Mouse (Mus musculus) hindbrain, embryonic 12.5 days (tissue): Measurements from ENCODE around the gene E130308A19Rik. TPM values are rescaled to one million over a fixed set of nuclear protein-coding genes. Genes with fewer than 3 reads are reported as not detected.

Experiments used
- ATAC-seq: fragments of 200-750 bp; cut with Nextera tagmentation; 2 replicates; pipeline ENCODE4 v1.8.0; 2017; ENCODE audit warnings: moderate TSS enrichment; ENCODE audit not compliant: low FRiP score
- H3K27ac ChIP-seq: fragments of 300-500 bp; sonication (generic); 2 replicates; pipeline ENCODE4 v1.5.1; 2016; ENCODE audit warnings: mild to moderate bottlenecking
- H3K27me3 ChIP-seq: fragments of 300-500 bp; sonication (generic); 2 replicates; pipeline ENCODE4 v1.6.1; 2016; ENCODE audit warnings: mild to moderate bottlenecking
- H3K36me3 ChIP-seq: fragments of 300-500 bp; sonication (generic); 2 replicates; pipeline ENCODE4 v1.6.1; 2016; ENCODE audit warnings: mild to moderate bottlenecking
- H3K4me1 ChIP-seq: fragments of 300-500 bp; sonication (generic); 2 replicates; pipeline ENCODE4 v1.6.1; 2016
- H3K4me2 ChIP-seq: fragments of 300-500 bp; sonication (generic); replicated peaks from 2 replicates; pipeline ENCODE4 v1.6.1; 2016; ENCODE audit warnings: mild to moderate bottlenecking
- H3K4me3 ChIP-seq: fragments of 300-500 bp; sonication (generic); 2 replicates; pipeline ENCODE4 v1.5.1; 2016; ENCODE audit warnings: mild to moderate bottlenecking
- H3K9ac ChIP-seq: fragments of 300-500 bp; sonication (generic); 2 replicates; pipeline ENCODE4 v1.6.1; 2016; ENCODE audit warnings: mild to moderate bottlenecking, moderate library complexity
- H3K9me3 ChIP-seq: fragments of 300-500 bp; sonication (generic); replicated peaks from 2 replicates; pipeline ENCODE4 v1.6.1; 2016; ENCODE audit warnings: mild to moderate bottlenecking
- WGBS: fragments of 180-500 bp; shearing (Covaris S2); methylation state at CpG from one replicate; pipeline ENCODE4 v1.1.7; 2016; 5-methylcytosine and 5-hydroxymethylcytosine counted together
- polyA plus RNA-seq: library from polyadenylated mRNA; unstranded; fragments of >200 nt; fragmentation: Nextera tagmentation; extraction: Ambion mirVana; gene quantifications from 2 replicates; pipeline ENCODE4 v1.2.1, GENCODE M21; 2016

E130308A19Rik gene
- polyA plus RNA-seq, 1 experiment from 2014 or later = 73.1 TPM

DNA sequence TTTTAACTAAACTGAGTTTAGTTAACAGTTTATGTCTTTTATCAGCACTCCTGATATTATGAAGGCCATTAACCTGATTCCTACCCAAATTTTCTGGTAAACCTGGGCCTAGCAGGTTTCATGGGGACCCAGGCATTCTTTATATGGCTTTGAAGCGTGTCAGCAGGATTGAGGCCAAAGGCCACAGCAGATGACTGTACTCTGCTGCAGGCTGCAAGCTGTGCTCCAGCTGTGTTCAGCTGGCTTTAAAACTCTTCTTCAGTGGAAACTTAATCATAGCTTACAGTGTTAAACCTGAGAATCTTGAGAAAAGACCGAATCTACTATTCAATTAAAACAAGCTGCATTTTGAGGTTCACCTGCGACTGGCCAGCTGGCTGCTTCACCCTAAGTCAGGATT lies 71.9 kb downstream of the E130308A19Rik start:
- no peak for ATAC-seq
- Histone ChIP-seq H3K4me2 (no peak overlapping the region), H3K27me3 (no peaks in the 10 kb centered on the region), H3K4me3 (no peak overlapping the region), H3K9ac (no peak overlapping the region), H3K27ac (no peak overlapping the region), H3K36me3 (no peaks in the 10 kb centered on the region), H3K9me3 (no peaks in the 10 kb centered on the region), H3K4me1 (peaks cover 10% of the 10 kb centered on the region)
- 56% methylated on average over 3 of the region's 3 CpGs for WGBS

GRCm38 (mm10) chr4:59699014-59699792 lies 73.2 kb downstream of the E130308A19Rik start:
- no peak for ATAC-seq
- Histone ChIP-seq H3K4me3 (no peak overlapping the region), H3K9me3 (0 out of 2 replicates have a peak, but pooled peaks cover 3% of the 10 kb centered on the region), H3K36me3 (no peaks in the 10 kb centered on the region), H3K27me3 (no peaks in the 10 kb centered on the region), H3K9ac (no peak overlapping the region), H3K4me1 (peaks cover 10% of the 10 kb centered on the region), H3K27ac (no peak overlapping the region), H3K4me2 (no peak overlapping the region)
- 90% methylated on average over 4 of the region's 4 CpGs for WGBS

- ATAC-seq = no peak
- WGBS = 86% methylated on average over 5 of the region's 5 CpGs
- no peak overlapping the region for H3K9ac ChIP-seq
Observed at GRCm38 (mm10) chr4:59709321-59709720, 83.3 kb downstream of the E130308A19Rik start.

DNA sequence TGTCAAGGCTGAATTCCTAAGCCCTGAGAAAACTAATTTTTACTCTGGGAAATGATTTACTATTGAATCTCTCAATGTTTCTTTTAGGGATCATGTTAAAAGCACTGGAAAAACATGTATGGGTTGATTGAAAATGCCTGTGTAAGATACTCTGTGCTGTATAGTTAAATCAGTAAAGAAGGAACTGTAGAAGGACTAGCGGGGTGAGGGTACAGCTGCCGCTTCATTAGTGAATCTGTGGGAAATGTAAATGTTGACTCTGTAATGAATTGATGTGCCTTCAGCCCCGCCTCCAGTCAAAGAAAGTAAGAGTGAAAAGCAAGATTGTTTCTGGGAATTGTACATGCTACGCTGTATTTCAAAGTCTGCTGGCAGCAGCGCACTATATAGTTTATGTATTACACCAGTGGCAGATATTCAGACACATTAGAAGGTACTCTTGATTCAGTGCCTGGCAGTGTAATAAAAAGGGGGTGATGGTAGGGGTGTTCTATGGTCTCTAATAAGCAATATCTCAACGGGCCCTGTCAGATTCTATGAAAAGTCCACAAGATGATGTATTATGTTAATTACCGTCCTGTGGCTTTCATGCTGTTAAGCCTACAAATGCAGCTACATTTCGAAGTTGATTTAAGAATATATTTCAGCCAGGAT lies 84.9 kb downstream of the E130308A19Rik start:
- Histone ChIP-seq H3K4me2 (no peak overlapping the region), H3K4me1 (peaks cover 31% of the 10 kb centered on the region), H3K4me3 (no peak overlapping the region), H3K36me3 (no peaks in the 10 kb centered on the region), H3K27me3 (no peaks in the 10 kb centered on the region), H3K9me3 (no peaks in the 10 kb centered on the region), H3K9ac (no peak overlapping the region), H3K27ac (peak overlapping the region; percentile 52; the same call in 1 of the 2 replicates)
- WGBS = 36% methylated on average over 8 of the region's 8 CpGs
- peak; percentile 62 for ATAC-seq

More at GRCm38 (mm10) chr4:59709321-59709720, 83.3 kb downstream of the E130308A19Rik start:
- Histone ChIP-seq H3K36me3 (no peaks in the 10 kb centered on the region), H3K4me1 (peaks cover 20% of the 10 kb centered on the region), H3K27me3 (no peaks in the 10 kb centered on the region), H3K27ac (no peak overlapping the region), H3K4me2 (no peak overlapping the region), H3K9me3 (no peaks in the 10 kb centered on the region), H3K4me3 (no peak overlapping the region)

DNA sequence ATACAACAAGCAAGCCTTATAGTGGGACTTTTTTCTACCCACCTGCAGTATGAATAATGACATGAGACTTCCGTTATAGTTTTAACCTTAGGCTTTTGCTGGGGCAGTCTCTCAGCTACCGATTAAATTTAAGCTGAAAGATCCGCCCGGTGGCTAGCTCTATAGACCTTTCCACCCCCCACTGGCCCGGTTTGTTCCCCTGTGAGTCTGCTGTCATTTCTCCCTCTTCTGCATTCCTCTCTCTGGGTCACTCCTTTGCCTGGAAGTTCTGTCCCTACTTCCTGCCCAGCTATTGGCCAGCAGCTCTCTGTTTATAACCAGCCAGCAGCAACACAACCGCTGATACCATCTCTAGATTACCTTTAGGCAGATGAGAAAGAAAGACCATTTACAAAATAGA lies 86.4 kb downstream of the E130308A19Rik start:
- Histone ChIP-seq H3K27ac (no peak overlapping the region), H3K36me3 (no peaks in the 10 kb centered on the region), H3K27me3 (no peaks in the 10 kb centered on the region), H3K9me3 (no peaks in the 10 kb centered on the region), H3K4me1 (peaks cover 37% of the 10 kb centered on the region), H3K4me2 (no peak overlapping the region), H3K9ac (no peak overlapping the region), H3K4me3 (no peak overlapping the region)
- ATAC-seq = no peak
- WGBS = 42% methylated on average over 6 of the region's 6 CpGs

DNA sequence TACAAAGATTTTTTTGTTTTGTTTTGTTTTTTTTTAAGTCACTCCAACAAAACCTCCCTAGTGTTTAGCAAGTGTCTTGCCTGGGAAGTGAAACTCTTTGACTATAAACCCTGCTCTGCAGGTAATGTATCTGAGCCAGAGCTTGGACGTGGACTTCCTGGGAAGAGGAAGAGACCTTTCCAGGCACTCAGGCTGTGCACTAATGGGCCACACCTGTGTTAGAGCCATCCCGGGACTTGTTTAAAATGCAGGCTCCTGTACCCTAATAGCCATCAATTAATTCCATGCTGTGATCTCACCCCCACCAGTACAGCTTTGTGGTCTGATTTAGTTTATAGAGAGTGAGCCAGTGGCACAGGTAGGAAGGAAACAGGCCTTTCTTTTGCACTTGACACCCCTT lies 86.9 kb downstream of the E130308A19Rik start:
- ATAC-seq = no peak

DNA sequence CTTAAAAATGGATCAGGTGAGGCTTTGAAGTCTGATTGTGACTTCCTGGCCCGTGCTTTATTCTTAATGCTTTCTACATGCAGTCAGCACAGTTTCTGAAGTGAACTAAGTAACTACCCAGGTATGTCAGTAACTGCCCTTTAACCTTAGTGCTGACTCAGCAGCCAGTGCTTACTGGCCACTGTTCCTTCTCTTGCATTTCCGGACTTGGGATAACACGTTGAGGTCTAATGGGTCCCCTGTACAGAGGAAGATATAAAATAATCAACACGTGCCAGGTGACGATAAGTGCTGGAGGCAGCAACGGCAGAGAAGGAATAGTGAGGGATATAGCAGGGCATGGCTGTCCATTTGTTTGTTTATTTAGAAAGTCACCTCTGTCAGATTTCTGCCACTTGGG lies 88.5 kb downstream of the E130308A19Rik start:
- Histone ChIP-seq H3K27me3 (no peaks in the 10 kb centered on the region), H3K36me3 (no peaks in the 10 kb centered on the region), H3K9ac (no peak overlapping the region), H3K9me3 (no peaks in the 10 kb centered on the region), H3K4me3 (no peak overlapping the region), H3K4me1 (peaks cover 39% of the 10 kb centered on the region), H3K27ac (no peak overlapping the region), H3K4me2 (no peak overlapping the region)
- WGBS = 77% methylated on average over 6 of the region's 6 CpGs
- ATAC-seq = no peak

More for the DNA sequence above, 86.9 kb downstream of the E130308A19Rik start:
- H3K4me2 ChIP-seq = no peak overlapping the region
- WGBS = 58% methylated on average over 2 of the region's 2 CpGs
- no peak overlapping the region for H3K4me3 ChIP-seq
- H3K4me1 ChIP-seq = peaks cover 37% of the 10 kb centered on the region
- no peak overlapping the region for H3K27ac ChIP-seq
- H3K9me3 ChIP-seq = no peaks in the 10 kb centered on the region
- no peaks in the 10 kb centered on the region for H3K27me3 ChIP-seq
- no peaks in the 10 kb centered on the region for H3K36me3 ChIP-seq
- no peak overlapping the region for H3K9ac ChIP-seq

GRCm38 (mm10) chr4:59714926-59715325 lies 88.9 kb downstream of the E130308A19Rik start:
- Histone ChIP-seq H3K4me2 (no peak overlapping the region), H3K27ac (no peak overlapping the region), H3K9me3 (no peaks in the 10 kb centered on the region), H3K36me3 (peaks cover 2% of the 10 kb centered on the region; the same call in 1 of the 2 replicates), H3K9ac (no peak overlapping the region), H3K4me1 (peaks cover 39% of the 10 kb centered on the region), H3K4me3 (no peak overlapping the region), H3K27me3 (no peaks in the 10 kb centered on the region)
- 63% methylated on average over 7 of the region's 7 CpGs for WGBS
- no peak for ATAC-seq

GRCm38 (mm10) chr4:59715531-59715930 lies 89.5 kb downstream of the E130308A19Rik start:
- WGBS = 76% methylated on average over 3 of the region's 3 CpGs
- ATAC-seq = no peak
- Histone ChIP-seq H3K27ac (no peak overlapping the region), H3K4me3 (no peak overlapping the region), H3K36me3 (peaks cover 7% of the 10 kb centered on the region; the same call in 1 of the 2 replicates), H3K9me3 (no peaks in the 10 kb centered on the region), H3K27me3 (no peaks in the 10 kb centered on the region), H3K9ac (no peak overlapping the region), H3K4me1 (peaks cover 38% of the 10 kb centered on the region), H3K4me2 (no peak overlapping the region)

DNA sequence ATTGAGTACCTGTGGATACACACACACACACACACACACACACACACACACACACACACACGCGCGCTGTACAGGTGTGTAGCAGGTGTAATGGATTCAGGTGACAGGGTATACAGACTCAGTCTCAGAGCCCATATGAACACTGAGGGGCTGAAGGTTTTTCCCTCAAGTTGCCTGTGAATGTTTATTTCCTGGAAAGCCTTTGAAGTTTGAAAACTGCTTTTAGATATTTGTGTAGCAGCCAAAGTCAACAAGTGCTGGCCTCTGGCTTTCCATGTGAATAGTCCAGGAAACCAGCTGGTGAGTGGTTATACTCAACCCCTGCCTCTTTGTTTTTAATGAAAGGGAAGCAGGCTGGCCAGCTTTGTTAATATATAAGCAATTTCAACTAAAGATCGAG lies 91.3 kb downstream of the E130308A19Rik start:
- Histone ChIP-seq H3K27ac (no peak overlapping the region), H3K9me3 (no peaks in the 10 kb centered on the region), H3K4me3 (no peak overlapping the region), H3K4me2 (no peak overlapping the region), H3K4me1 (peaks cover 28% of the 10 kb centered on the region), H3K9ac (no peak overlapping the region), H3K36me3 (peaks cover 8% of the 10 kb centered on the region; the same call in 1 of the 2 replicates), H3K27me3 (no peaks in the 10 kb centered on the region)
- ATAC-seq = no peak
- 85% methylated on average over 4 of the region's 4 CpGs for WGBS

- no peaks in the 10 kb centered on the region for H3K27me3 ChIP-seq
- ATAC-seq = no peak
- peaks cover 8% of the 10 kb centered on the region; the same call in 1 of the 2 replicates for H3K36me3 ChIP-seq
- no peaks in the 10 kb centered on the region for H3K9me3 ChIP-seq
- WGBS = 83% methylated on average over 8 of the region's 8 CpGs
- H3K4me1 ChIP-seq = peaks cover 19% of the 10 kb centered on the region
- no peak overlapping the region for H3K4me3 ChIP-seq
- no peak overlapping the region for H3K27ac ChIP-seq
- no peak overlapping the region for H3K9ac ChIP-seq
- H3K4me2 ChIP-seq = no peak overlapping the region
Observed at GRCm38 (mm10) chr4:59718542-59718941, 92.5 kb downstream of the E130308A19Rik start.

- Histone ChIP-seq H3K4me3 (no peak overlapping the region), H3K36me3 (peaks cover 8% of the 10 kb centered on the region; the same call in 1 of the 2 replicates), H3K9ac (no peak overlapping the region), H3K4me2 (no peak overlapping the region), H3K9me3 (no peaks in the 10 kb centered on the region), H3K27me3 (no peaks in the 10 kb centered on the region), H3K27ac (no peak overlapping the region), H3K4me1 (peaks cover 15% of the 10 kb centered on the region; the same call in 1 of the 2 replicates)
- no peak for ATAC-seq
- WGBS = 78% methylated on average over 32 of the region's 32 CpGs
Observed at GRCm38 (mm10) chr4:59719481-59720355, 93.7 kb downstream of the E130308A19Rik start.
